ENCODE assay signal across 8 mouse cellular contexts in genomic region chr16:18686916-18687315, GRCm38 (mm10). TPM values are rescaled to one million over a fixed set of nuclear protein-coding genes. Genes with fewer than 3 reads are reported as not detected.
DNase-seq lines count a peak whose midpoint lies in the region; ATAC-seq lines count a peak whose summit lies in the region.

No protein-coding gene starts in this region.

- H3K4me3 ChIP-seq in hindbrain, embryonic 10.5 days = peak overlapping the region; percentile 41
- H3K4me3 ChIP-seq in lung, embryonic 16.5 days (ENCODE audit: low read length) = peak overlapping the region; percentile 21

- WGBS in hindbrain, embryonic 10.5 days = under 1% methylated on average over 17 of the region's 17 CpGs
- 1% methylated on average over 17 of the region's 17 CpGs for WGBS in lung, embryonic 16.5 days

- 0 out of 2 replicates have a peak, but pooled peaks cover 4% of the 10 kb centered on the region for H3K27me3 ChIP-seq in hindbrain, embryonic 10.5 days (ENCODE audit: insufficient read depth, poor library complexity, severe bottlenecking)
- no peaks in the 10 kb centered on the region for H3K27me3 ChIP-seq in lung, embryonic 16.5 days (ENCODE audit: control insufficient read depth, insufficient read depth, low read depth, low read length)

- no peaks in the 10 kb centered on the region for H3K9me3 ChIP-seq in hindbrain, embryonic 10.5 days
- no peaks in the 10 kb centered on the region for H3K9me3 ChIP-seq in lung, embryonic 16.5 days (ENCODE audit: control insufficient read depth, low read length)

- peak; percentile 97 for ATAC-seq in lung, embryonic 16.5 days (ENCODE audit: low read depth)

- peak overlapping the region; percentile 51 for H3K4me2 ChIP-seq in lung, embryonic 16.5 days (ENCODE audit: low read depth, low read length)

- DNase-seq in Muller cell, postnatal 12 days (ENCODE audit: inconsistent ontology term) = peak; percentile 98
- DNase-seq in cerebellum, adult 8-10 months = peak; percentile 84
- DNase-seq in frontal cortex, adult 2 months (ENCODE audit: extremely low spot score in 1 of 2, low spot score in 1 of 2) = peak; percentile 53 to 66
- peak; percentile 94 for DNase-seq in hindbrain, embryonic 10.5 days (ENCODE audit: low spot score)
- peak; percentile 84 for DNase-seq in layer of hippocampus, adult 9-11 months
- peak; percentile 49 for DNase-seq in ovary, postnatal 10 days (ENCODE audit: low spot score)
- DNase-seq in urinary bladder, adult 18-20 months (ENCODE audit: low spot score in 2 of 2) = peak; percentile 72 to 89

- peak overlapping the region; percentile 88 for H3K27ac ChIP-seq in hindbrain, embryonic 10.5 days
- peak overlapping the region; percentile 49; the same call in 1 of the 2 replicates for H3K27ac ChIP-seq in lung, embryonic 16.5 days (ENCODE audit: low read length)

- H3K36me3 ChIP-seq in hindbrain, embryonic 10.5 days = no peaks in the 10 kb centered on the region
- H3K36me3 ChIP-seq in lung, embryonic 16.5 days (ENCODE audit: control insufficient read depth, insufficient read depth, low read length) = no peaks in the 10 kb centered on the region

- peaks cover 41% of the 10 kb centered on the region for H3K4me1 ChIP-seq in hindbrain, embryonic 10.5 days (replicated peaks)
- peaks cover 4% of the 10 kb centered on the region for H3K4me1 ChIP-seq in lung, embryonic 16.5 days (replicated peaks; ENCODE audit: control insufficient read depth, insufficient read depth, low read length)

- H3K9ac ChIP-seq in lung, embryonic 16.5 days (ENCODE audit: low read length) = peak overlapping the region; percentile 52

RNA-seq across cellular contexts. Expression of gene Sept5, which starts 57.2 kb away (rescaled TPM):
- 772 and 810 TPM in 2 replicates for polyA plus RNA-seq in frontal cortex, adult 2 months (2012; rRNA removed)
- 42.3 and 71.9 TPM in 2 replicates for polyA plus RNA-seq in hindbrain, embryonic 10.5 days (2016; fragmentation: Nextera tagmentation; extraction: Ambion mirVana)
- 21.1 and 22.2 TPM in 2 replicates for polyA plus RNA-seq in lung, embryonic 16.5 days (2015; fragmentation: Nextera tagmentation; extraction: Ambion mirVana)

Comparison
In these comparisons a context has a peak if more than half of its experiments do, and no peak if none do; other contexts are left out.
1. Peak in every context shown above with its lines: DNase-seq, ATAC-seq, H3K4me3 ChIP-seq and H3K27ac ChIP-seq.
2. RNA of gene Sept5, which starts 57.2 kb away (polyA plus RNA-seq): 772 to 810 TPM in frontal cortex, adult 2 months; 42.3 to 71.9 TPM in hindbrain, embryonic 10.5 days and 21.1 to 22.2 TPM in lung, embryonic 16.5 days; every median in the first group is over 10 times any median in the second.